ENCODE assay signal across 10 mouse cellular contexts in genomic region chr3:68573226-68573624, GRCm38 (mm10).
DNase-seq lines count a peak whose midpoint lies in the region; ATAC-seq and TF ChIP-seq lines count a peak whose summit lies in the region.
"Had no signal": no experiment of that assay in that cellular context is flagged by ENCODE, and none has a peak within 500 bp of the region (broad histone marks: within the 10 kb centered on the region; RNA-seq: fewer than 3 reads in every experiment).

No protein-coding gene starts in this region.

- no peak for TF ChIP-seq CTCF in lung, embryonic 14.5 days (IDR thresholded peaks at IDR 0.05; ENCODE audit: low read depth)
- TF ChIP-seq CTCF in liver, postnatal 0 days (IDR thresholded peaks at IDR 0.05; ENCODE audit: low read depth), result no peak

- H3K27ac ChIP-seq in forebrain, embryonic 11.5 days (ENCODE audit: low read depth, low read length), result peak overlapping the region; percentile 92
- H3K27ac ChIP-seq in lung, embryonic 14.5 days (ENCODE audit: low read depth), result peak overlapping the region; percentile 48
- peak overlapping the region; percentile 35 for H3K27ac ChIP-seq in stomach, embryonic 15.5 days
- H3K27ac ChIP-seq in liver, postnatal 0 days (ENCODE audit: low read depth), result no peak overlapping the region

- DNase-seq in lung, adult 18-20 months, result peak; percentile 74 to 78
- no peak for DNase-seq in lung, postnatal 14 days
- no peak for DNase-seq in forebrain, embryonic 11.5 days (ENCODE audit: low spot score)
- peak; percentile 47 for DNase-seq in lung, embryonic 14.5 days
- no peak for DNase-seq in B cell, adult 2 months
- DNase-seq in liver, postnatal 0 days, result no peak
- no peak for DNase-seq in adrenal gland, adult 2 months
- DNase-seq: thymus, postnatal 4 days had no signal

- 63% methylated on average over 3 of the region's 3 CpGs for WGBS in forebrain, embryonic 11.5 days
- 56% methylated on average over 3 of the region's 3 CpGs for WGBS in lung, embryonic 14.5 days
- WGBS in stomach, embryonic 15.5 days, result 62% methylated on average over 3 of the region's 3 CpGs
- WGBS in liver, postnatal 0 days (ENCODE audit: insufficient replicate concordance), result 70% methylated on average over 3 of the region's 3 CpGs

- peak overlapping the region; percentile 63 for H3K4me2 ChIP-seq in forebrain, embryonic 11.5 days (ENCODE audit: low read depth, low read length, severe bottlenecking)
- H3K4me2 ChIP-seq in lung, embryonic 14.5 days, result 0 out of 2 replicates have a peak overlapping the region, but pooled peaks have one; percentile 57
- H3K4me2 ChIP-seq in stomach, embryonic 15.5 days, result peak overlapping the region; percentile 29; the same call in 1 of the 2 replicates
- no peak overlapping the region for H3K4me2 ChIP-seq in liver, postnatal 0 days (ENCODE audit: low read depth, low read length)

- H3K9ac ChIP-seq in forebrain, embryonic 11.5 days (ENCODE audit: low read length), result peak overlapping the region; percentile 32; the same call in 1 of the 2 replicates
- no peak overlapping the region for H3K9ac ChIP-seq in lung, embryonic 14.5 days
- H3K9ac ChIP-seq in stomach, embryonic 15.5 days, result no peak overlapping the region
- no peak overlapping the region for H3K9ac ChIP-seq in liver, postnatal 0 days (replicated peaks)

- H3K36me3 ChIP-seq in forebrain, embryonic 11.5 days (ENCODE audit: control insufficient read depth, insufficient read depth, low read length), result no peaks in the 10 kb centered on the region
- no peaks in the 10 kb centered on the region for H3K36me3 ChIP-seq in lung, embryonic 14.5 days (ENCODE audit: insufficient read depth)
- H3K36me3 ChIP-seq in stomach, embryonic 15.5 days, result no peaks in the 10 kb centered on the region
- H3K36me3 ChIP-seq in liver, postnatal 0 days (replicated peaks; ENCODE audit: insufficient read depth, low read length), result no peaks in the 10 kb centered on the region
- H3K36me3 ChIP-seq: heart, embryonic 10.5 days had no signal

- peaks cover 18% of the 10 kb centered on the region; the same call in 1 of the 2 replicates for H3K4me1 ChIP-seq in forebrain, embryonic 11.5 days (replicated peaks; ENCODE audit: control insufficient read depth, insufficient read depth, low read length)
- H3K4me1 ChIP-seq in lung, embryonic 14.5 days (ENCODE audit: insufficient read depth), result peaks cover 28% of the 10 kb centered on the region
- peaks cover 20% of the 10 kb centered on the region for H3K4me1 ChIP-seq in stomach, embryonic 15.5 days
- H3K4me1 ChIP-seq in liver, postnatal 0 days (ENCODE audit: insufficient read depth), result no peaks in the 10 kb centered on the region

- TF ChIP-seq EP300 in liver, postnatal 0 days (IDR thresholded peaks at IDR 0.05; ENCODE audit: low read depth), result no peak

- H3K27me3 ChIP-seq in forebrain, embryonic 11.5 days (ENCODE audit: control insufficient read depth, insufficient read depth, low read length), result no peaks in the 10 kb centered on the region
- no peaks in the 10 kb centered on the region for H3K27me3 ChIP-seq in lung, embryonic 14.5 days (ENCODE audit: insufficient read depth, low read length)
- H3K27me3 ChIP-seq in stomach, embryonic 15.5 days (replicated peaks), result no peaks in the 10 kb centered on the region
- H3K27me3 ChIP-seq in liver, postnatal 0 days (ENCODE audit: insufficient read depth, low read length), result no peaks in the 10 kb centered on the region

- no peak for ATAC-seq in forebrain, embryonic 11.5 days (replicated peaks; ENCODE audit: low FRiP score)
- ATAC-seq in lung, embryonic 14.5 days (ENCODE audit: insufficient read depth), result 0 out of 2 replicates have a peak, but pooled peaks have one; percentile 28
- no peak for ATAC-seq in stomach, embryonic 15.5 days (ENCODE audit: insufficient read depth, low FRiP score, low read depth)
- no peak for ATAC-seq in liver, postnatal 0 days

- peak overlapping the region; percentile 40 for H3K4me3 ChIP-seq in forebrain, embryonic 11.5 days (ENCODE audit: low read depth, low read length)
- no peak overlapping the region for H3K4me3 ChIP-seq in lung, embryonic 14.5 days (ENCODE audit: low read depth, low read length)
- H3K4me3 ChIP-seq in stomach, embryonic 15.5 days (replicated peaks), result peak overlapping the region; percentile 20
- no peak overlapping the region for H3K4me3 ChIP-seq in liver, postnatal 0 days (ENCODE audit: low read depth, low read length)

- no peaks in the 10 kb centered on the region for H3K9me3 ChIP-seq in forebrain, embryonic 11.5 days (ENCODE audit: control insufficient read depth, low read length)
- H3K9me3 ChIP-seq in lung, embryonic 14.5 days (ENCODE audit: low read depth, low read length), result no peaks in the 10 kb centered on the region
- no peaks in the 10 kb centered on the region for H3K9me3 ChIP-seq in stomach, embryonic 15.5 days
- no peaks in the 10 kb centered on the region for H3K9me3 ChIP-seq in liver, postnatal 0 days (ENCODE audit: low read length)
- H3K9me3 ChIP-seq: heart, embryonic 10.5 days had no signal

Comparison
In these comparisons a context has a peak if more than half of its experiments do, and no peak if none do; other contexts are left out.
1. DNase-seq: peak in lung, adult 18-20 months (2 of 2) and lung, embryonic 14.5 days (single experiment); none in lung, postnatal 14 days (single experiment), forebrain, embryonic 11.5 days (single experiment), B cell, adult 2 months (0 of 2), liver, postnatal 0 days (single experiment) and adrenal gland, adult 2 months (single experiment).
2. H3K4me3 ChIP-seq: peak in forebrain, embryonic 11.5 days (single experiment) and stomach, embryonic 15.5 days (single experiment); none in lung, embryonic 14.5 days (single experiment) and liver, postnatal 0 days (single experiment).